Mouse (Mus musculus) monocyte, adult 2 months (primary cell): Measurements from ENCODE around the gene Ptprm.

Experiments used
- DNase-seq, 2 experiments: peaks; one replicate each; pipeline ENCODE4 v3.0.0; 2022; ENCODE audit warnings: low spot score in 2 of 2, low read depth in 1 of 2

The Ptprm gene

DNA sequence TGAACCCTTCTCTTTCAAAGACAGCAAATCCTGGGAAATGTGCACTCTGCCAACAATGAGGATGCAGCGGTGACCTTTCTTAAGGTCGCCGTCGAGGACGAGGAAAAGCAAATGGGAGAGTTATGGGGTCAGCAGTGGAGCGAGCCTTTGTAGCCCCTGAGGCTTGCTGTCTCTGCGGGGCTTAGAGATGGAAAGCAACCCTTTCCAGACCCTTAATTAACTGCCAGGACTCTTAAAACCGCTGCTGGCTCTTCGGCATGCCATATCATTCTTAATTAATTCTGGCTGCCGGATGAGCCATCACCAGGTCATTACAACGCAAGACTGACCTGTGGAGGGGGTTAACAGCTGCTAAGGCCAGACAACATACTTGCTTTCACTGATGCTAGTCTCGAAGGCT is 568.1 kb downstream of the Ptprm start:
- no peak for DNase-seq

DNA sequence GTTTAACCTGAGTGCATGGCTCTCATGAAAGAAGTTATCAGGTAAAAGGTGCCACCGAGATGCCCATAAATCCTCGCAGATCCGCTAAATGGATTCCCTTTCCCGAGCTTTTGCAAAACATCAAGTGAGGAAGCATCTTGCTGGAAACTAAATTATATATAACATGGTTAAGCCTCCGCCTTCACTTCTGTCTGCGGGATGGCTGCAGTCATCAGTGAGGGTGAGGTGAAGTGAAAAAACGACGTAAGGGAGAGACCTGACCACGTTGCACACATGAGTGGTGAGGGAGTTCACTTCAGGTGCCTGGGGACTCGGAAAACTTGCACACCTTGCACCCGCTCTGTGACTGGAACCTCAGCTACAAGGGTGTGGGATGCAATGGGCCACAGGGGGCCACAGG is 568.7 kb downstream of the Ptprm start:
- DNase-seq, result no peak

GRCm38 (mm10) chr17:66783601-66784000 is 570.7 kb downstream of the Ptprm start:
- no peak for DNase-seq

DNA sequence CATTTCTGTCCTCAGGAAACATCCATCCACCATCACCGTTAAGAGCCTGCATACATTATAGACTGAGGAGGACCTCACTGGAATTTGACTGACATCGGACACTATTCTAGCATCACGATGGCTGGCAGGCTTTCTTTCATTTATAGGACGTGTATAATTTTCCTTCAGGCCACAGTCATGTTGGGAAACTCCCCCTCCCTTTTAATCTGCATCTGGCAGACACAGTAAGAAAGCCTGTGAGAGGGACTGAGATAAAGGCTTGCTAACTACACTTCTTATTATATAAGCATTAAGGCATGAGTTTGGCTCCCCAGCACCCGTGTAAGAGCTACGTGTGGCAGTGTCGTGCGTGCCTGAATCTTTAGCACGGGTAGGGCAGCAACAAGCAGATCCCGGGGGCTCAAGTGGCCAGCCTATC is 571.2 kb downstream of the Ptprm start:
- DNase-seq, result no peak

GRCm38 (mm10) chr17:66781910-66782309 is 572.3 kb downstream of the Ptprm start:
- DNase-seq, result no peak

GRCm38 (mm10) chr17:66779026-66779425 is 575.2 kb downstream of the Ptprm start:
- DNase-seq, result no peak

DNA sequence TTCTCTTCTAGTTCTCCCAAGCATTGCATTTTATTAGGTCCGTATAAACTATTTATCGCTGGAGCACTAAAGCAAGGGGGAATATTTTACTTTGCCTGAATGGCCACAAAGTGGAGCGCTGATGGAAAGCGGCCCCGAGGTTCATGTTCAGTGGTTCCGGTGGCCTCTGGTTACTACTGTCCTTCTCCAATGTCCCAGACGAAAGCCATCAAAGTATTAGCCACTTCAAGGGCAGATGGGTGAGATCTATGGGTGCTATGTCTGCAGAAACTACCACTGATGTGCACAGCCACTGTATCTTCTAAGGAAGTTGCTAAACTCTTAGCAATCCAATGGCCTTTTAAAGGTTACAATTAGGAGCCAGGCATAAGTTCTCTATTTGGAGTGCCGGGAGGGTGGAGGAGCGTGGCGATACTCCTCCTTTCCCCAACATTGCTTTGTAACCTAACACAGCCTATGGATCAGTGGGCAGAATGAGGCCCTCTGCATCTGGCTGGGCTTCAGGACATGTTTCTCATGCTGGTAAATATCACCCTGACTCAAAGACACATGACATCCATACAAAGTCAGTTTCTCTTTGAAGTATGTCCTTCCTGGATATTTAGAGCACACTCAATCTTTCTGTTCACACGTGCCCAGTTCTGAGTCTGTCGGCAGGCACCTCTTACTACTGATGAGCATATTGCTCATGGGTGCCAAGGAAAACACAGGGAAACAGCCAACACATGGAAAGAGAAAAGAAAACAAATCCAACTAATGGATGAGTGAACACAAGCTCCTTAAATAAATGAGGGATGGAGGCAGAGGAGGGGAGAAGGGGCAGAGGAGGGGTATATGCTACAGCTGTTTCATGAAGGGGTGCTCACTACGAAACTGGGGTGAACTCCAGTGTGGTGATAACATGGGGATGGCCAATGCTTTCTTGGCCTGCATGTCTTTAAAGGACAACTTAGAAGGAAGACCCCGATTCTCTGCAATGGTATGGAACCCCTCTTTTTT is 584.6 kb downstream of the Ptprm start:
- no peak for DNase-seq

GRCm38 (mm10) chr17:66768689-66769275 is 585.5 kb downstream of the Ptprm start:
- no peak for DNase-seq

- no peak for DNase-seq
Measured at GRCm38 (mm10) chr17:66766166-66766565, 588.1 kb downstream of the Ptprm start.

GRCm38 (mm10) chr17:66764435-66764834 is 589.8 kb downstream of the Ptprm start:
- no peak for DNase-seq

DNA sequence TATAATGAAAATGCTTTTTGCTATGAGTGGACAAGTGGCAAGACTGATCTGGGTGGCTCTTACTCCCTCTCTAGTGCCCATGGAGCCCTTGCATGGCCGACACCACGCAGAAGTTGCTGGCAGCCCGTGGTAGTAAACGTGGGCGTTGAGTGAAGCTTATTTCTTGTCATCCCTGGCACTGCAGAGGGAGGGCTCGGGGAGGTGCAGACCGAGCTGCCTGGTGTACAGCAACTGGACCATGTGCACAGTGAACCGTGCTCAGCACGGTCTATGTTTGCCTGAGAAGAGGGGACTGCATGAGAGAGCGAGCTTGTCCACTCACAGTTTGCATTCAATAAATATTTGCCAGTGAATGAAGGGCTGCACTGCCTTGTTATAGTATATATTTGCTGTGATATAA is 591.5 kb downstream of the Ptprm start:
- no peak for DNase-seq

GRCm38 (mm10) chr17:66761326-66762296 is 592.6 kb downstream of the Ptprm start:
- DNase-seq, result no peak

GRCm38 (mm10) chr17:66757025-66757511 is 597.2 kb downstream of the Ptprm start:
- no peak for DNase-seq

DNA sequence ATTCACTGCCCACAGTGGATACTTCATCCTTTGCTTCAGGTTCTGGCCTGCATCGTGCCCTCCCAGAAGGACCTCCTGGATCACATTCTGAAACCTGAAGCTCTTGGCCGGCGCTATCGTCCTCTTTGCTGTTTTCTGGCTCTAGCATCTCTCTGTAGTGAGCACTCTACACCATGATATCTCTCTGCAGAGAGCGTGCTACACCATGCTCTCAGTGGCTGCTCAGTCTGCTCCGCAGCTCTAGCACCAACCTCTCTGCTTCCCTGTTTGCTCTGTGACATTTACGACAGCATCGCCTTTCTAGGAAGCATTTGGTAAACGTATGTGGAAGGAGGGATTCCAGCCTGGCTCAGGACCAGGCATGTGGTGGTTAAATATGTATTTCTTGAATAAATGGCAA is 597.8 kb downstream of the Ptprm start:
- no peak for DNase-seq

DNA sequence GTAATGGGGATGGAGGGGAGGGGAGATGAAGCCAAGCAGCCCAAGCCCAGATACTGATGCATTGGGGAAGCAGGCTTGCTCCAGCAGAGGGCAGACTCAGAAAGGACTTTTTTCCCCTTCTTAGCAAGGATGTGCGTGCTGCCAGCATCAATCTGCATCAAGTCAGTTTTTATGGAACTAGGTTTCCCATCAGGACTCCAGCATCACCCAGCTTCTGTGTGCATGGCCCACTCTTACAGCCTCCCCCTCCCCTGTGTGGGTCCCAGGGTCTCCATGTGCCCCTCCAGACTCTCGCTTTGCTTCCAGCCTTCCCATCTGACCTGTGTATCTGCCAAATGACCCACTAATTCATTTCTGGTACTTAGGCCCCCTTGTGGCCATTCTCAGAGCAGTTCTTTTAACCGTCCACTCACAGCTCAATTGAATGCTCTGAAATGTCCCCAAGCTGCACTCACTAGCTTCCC is 599.0 kb downstream of the Ptprm start:
- no peak for DNase-seq

- DNase-seq, result no peak
Measured at GRCm38 (mm10) chr17:66754208-66754865, 599.9 kb downstream of the Ptprm start.

GRCm38 (mm10) chr17:66751746-66752145 is 602.5 kb downstream of the Ptprm start:
- no peak for DNase-seq

DNA sequence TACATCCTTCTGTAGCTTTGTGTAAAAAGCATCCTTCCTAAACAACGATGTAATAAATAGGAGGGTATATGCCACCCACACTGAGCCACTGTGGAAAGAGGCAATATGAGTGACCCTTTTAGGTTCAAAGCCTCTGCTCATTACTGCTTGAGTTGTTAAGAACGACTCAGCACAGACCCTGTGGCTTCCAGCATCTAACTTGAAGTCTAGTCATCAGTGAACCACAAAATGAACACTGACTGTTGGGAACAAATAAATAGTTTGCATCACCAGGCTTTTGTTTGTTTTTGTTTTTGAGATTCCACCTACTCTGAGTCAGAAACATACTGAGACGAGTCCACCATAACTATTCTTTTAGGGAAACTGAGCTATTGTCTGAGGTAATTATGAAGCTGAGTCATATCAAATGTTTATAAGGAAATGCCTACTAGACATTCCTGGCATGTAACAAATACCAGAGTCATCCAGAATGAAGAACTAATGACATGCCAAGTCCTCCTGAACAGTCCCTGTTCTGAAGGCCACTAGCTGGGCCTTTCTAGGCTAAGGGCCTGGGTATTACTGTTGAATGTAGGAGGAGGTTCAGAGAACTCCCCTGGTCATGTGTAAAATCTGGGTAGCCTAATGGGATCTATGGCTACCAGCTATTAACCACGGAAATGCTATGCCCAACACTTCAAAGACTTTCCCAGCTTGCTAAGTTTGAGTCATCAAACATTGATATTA is 603.6 kb downstream of the Ptprm start:
- no peak for DNase-seq

GRCm38 (mm10) chr17:66749976-66750375 is 604.3 kb downstream of the Ptprm start:
- no peak for DNase-seq

DNA sequence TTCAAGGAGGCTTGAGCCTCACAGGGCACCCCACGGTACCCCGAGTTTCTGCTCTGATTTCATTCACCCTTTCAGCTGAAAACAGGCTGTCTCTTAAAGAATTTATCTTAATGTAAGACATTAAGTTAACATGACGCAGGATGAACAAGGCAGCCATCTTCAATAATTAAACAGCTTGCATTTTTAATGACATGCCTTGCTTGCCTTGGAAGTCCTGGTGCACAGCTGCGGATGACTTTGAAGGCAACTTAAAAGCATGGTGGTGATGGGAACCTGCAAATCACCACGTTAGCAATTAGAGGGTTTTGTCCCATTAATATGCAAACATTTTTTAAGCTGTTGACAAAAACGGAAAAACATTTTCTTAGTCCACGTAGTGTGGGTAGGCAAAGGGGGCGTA is 607.8 kb downstream of the Ptprm start:
- no peak for DNase-seq
